7 mouse cellular contexts compared by ENCODE assay signal in the genomic region with DNA sequence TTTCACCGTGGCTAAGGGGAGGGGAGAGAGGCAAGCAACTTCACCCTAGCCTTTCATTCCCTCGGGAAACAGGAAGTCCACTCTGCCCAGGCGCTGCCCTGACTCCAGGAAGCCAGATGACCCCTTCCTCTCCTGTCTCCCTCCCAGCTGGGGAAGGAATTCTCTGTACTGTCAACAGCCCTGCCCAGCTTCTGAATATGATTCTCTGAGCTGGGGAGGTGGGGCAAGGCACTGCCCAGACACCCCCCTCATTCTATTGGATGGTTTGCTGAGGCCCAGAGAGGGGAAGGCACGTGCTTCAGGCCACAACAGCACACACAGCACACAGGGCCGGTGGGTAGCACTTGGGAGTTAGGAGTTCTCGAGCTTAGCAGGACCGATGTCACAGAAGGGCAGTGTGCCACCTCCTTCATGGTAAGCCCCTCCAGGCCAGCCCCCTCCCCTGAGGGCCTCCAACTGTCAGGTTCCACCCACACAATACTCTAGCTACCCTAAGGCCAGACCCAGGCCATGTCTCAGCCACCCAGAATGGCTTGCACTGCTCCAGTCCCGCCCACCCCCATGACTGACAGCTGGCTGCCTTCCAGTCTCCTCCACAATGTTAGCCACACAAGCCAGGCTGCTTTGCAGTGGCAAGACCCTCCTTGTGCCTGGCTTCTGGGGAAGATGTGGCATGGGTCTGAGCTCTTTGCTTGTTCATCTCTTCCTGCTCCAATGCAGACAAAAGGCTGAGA. TPM values are rescaled to one million over a fixed set of nuclear protein-coding genes. Genes with fewer than 3 reads are reported as not detected.
DNase-seq lines count a peak whose midpoint lies in the region; ATAC-seq lines count a peak whose summit lies in the region.

No protein-coding gene starts in this region.

- H3K4me3 ChIP-seq in brown adipose tissue, adult 24 weeks (ENCODE audit: insufficient read depth, low read depth, low read length), result no peak overlapping the region
- no peak overlapping the region for H3K4me3 ChIP-seq in limb, embryonic 10.5 days
- H3K4me3 ChIP-seq in midbrain, embryonic 13.5 days (replicated peaks), result no peak overlapping the region

- H3K4me2 ChIP-seq in midbrain, embryonic 13.5 days (replicated peaks), result no peak overlapping the region

- intact Hi-C loops in heart, postnatal 10 days (cut with DNase I), result loop anchor here (2.0 kb wide), 1 partner anchor 46 kb away; no protein-coding TSS in a partner anchor

- 0 out of 2 replicates have a peak, but pooled peaks cover 3% of the 10 kb centered on the region for H3K27me3 ChIP-seq in limb, embryonic 10.5 days (ENCODE audit: low read depth, poor library complexity, severe bottlenecking)
- peaks cover 33% of the 10 kb centered on the region for H3K27me3 ChIP-seq in midbrain, embryonic 13.5 days

- H3K4me1 ChIP-seq in brown adipose tissue, adult 24 weeks (ENCODE audit: control insufficient read depth, insufficient read depth, insufficient read length, low read length), result peaks cover 28% of the 10 kb centered on the region
- peaks cover 60% of the 10 kb centered on the region for H3K4me1 ChIP-seq in limb, embryonic 10.5 days
- peaks cover 40% of the 10 kb centered on the region for H3K4me1 ChIP-seq in midbrain, embryonic 13.5 days (replicated peaks)

- no peak overlapping the region for H3K9ac ChIP-seq in midbrain, embryonic 13.5 days (replicated peaks)

- 0 out of 2 replicates have a peak overlapping the region, but pooled peaks have one; percentile 1 for H3K27ac ChIP-seq in brown adipose tissue, adult 24 weeks (replicated peaks; ENCODE audit: low read depth, low read length)
- peak overlapping the region; percentile 66 for H3K27ac ChIP-seq in limb, embryonic 10.5 days
- H3K27ac ChIP-seq in midbrain, embryonic 13.5 days, result peak overlapping the region; percentile 7; the same call in 1 of the 2 replicates

- DNase-seq in Muller cell, postnatal 12 days (ENCODE audit: inconsistent ontology term), result peak; percentile 72
- DNase-seq in heart, postnatal 10 days, result peak; percentile 59 to 72
- peak; percentile 57 for DNase-seq in limb, embryonic 10.5 days (ENCODE audit: low spot score)

- 60% methylated on average over 8 of the region's 8 CpGs for whole genome bisulfite sequencing in limb, embryonic 10.5 days
- WGBS in midbrain, embryonic 13.5 days, result 59% methylated on average over 8 of the region's 8 CpGs

- H3K9me3 ChIP-seq in limb, embryonic 10.5 days (replicated peaks), result no peaks in the 10 kb centered on the region
- no peaks in the 10 kb centered on the region for H3K9me3 ChIP-seq in midbrain, embryonic 13.5 days

- ATAC-seq in midbrain, embryonic 13.5 days, result peak; percentile 72
- ATAC-seq in megakaryocyte-erythroid progenitor cell, adult 5-6 weeks (replicated peaks; ENCODE audit: low FRiP score, low TSS enrichment, poor library complexity, severe bottlenecking), result no peak
- no peak for ATAC-seq in erythroid progenitor cell, adult 5-6 weeks (replicated peaks; ENCODE audit: low FRiP score, poor library complexity, severe bottlenecking)

- H3K36me3 ChIP-seq in limb, embryonic 10.5 days, result no peaks in the 10 kb centered on the region
- H3K36me3 ChIP-seq in midbrain, embryonic 13.5 days, result no peaks in the 10 kb centered on the region

RNA-seq across cellular contexts. Expression of gene Sdc3, which starts 48.9 kb away (rescaled TPM):
- polyA plus RNA-seq in brown adipose tissue, adult 24 weeks (2012; ENCODE audit: insufficient read depth, insufficient read length, missing spikeins), result 7.9 and 12.0 TPM in 2 replicates
- 10 to 100 TPM; 54.8 to 64.2 TPM for total RNA-seq in heart, postnatal 10 days (2021)
- 26.7 and 38.1 TPM in 2 replicates for polyA plus RNA-seq in limb, embryonic 10.5 days (2016; fragmentation: Nextera tagmentation; extraction: Ambion mirVana)
- 72.3 and 72.9 TPM in 2 replicates for polyA plus RNA-seq in midbrain, embryonic 13.5 days (2015; fragmentation: Nextera tagmentation; extraction: Ambion mirVana)
- not detected in 2 replicates for total RNA-seq in megakaryocyte-erythroid progenitor cell, adult 5-6 weeks (2014; fragmentation: Nextera tagmentation)
- 0.42 and 2.2 TPM in 2 replicates for total RNA-seq in megakaryocyte-erythroid progenitor cell, adult 5-6 weeks (2017)
- total RNA-seq in erythroid progenitor cell, adult 5-6 weeks (2015; ENCODE audit: low replicate concordance), result 25.9 and 31.0 TPM in 2 replicates
- total RNA-seq in erythroid progenitor cell, adult 5-6 weeks (2017; ENCODE audit: low replicate concordance), result 9.9 and 13.7 TPM in 2 replicates

Comparison
In these comparisons a context has a peak if more than half of its experiments do, and no peak if none do; other contexts are left out.
1. H3K27ac ChIP-seq: peak in every context shown above with its lines; median percentile 66 in limb, embryonic 10.5 days; 7 in midbrain, embryonic 13.5 days; 1 in brown adipose tissue, adult 24 weeks.